Mouse (Mus musculus) lung, postnatal 10 days (tissue): ENCODE data around the gene Adap1.

ENCODE experiments used
- DNase-seq: peaks from one replicate; pipeline ENCODE4 v3.0.0; 2021

The Adap1 gene

GRCm38 (mm10) chr5:139320424-139320823 is 5.0 kb downstream of the Adap1 start:
- no peak for DNase-seq

- DNase-seq = no peak
Measured at GRCm38 (mm10) chr5:139317751-139318504, 7.5 kb downstream of the Adap1 start.

- peak; percentile 34 for DNase-seq
Measured at GRCm38 (mm10) chr5:139316982-139317675, 8.3 kb downstream of the Adap1 start.

GRCm38 (mm10) chr5:139314941-139315642 is 10.3 kb downstream of the Adap1 start:
- DNase-seq = no peak

- DNase-seq = no peak
Measured at GRCm38 (mm10) chr5:139313536-139313935, 11.9 kb downstream of the Adap1 start.

- DNase-seq = no peak
Measured at GRCm38 (mm10) chr5:139311822-139312221, 13.6 kb downstream of the Adap1 start.

GRCm38 (mm10) chr5:139310477-139310876 is 14.9 kb downstream of the Adap1 start:
- no peak for DNase-seq

GRCm38 (mm10) chr5:139309946-139310345 is 15.5 kb downstream of the Adap1 start:
- DNase-seq = no peak

GRCm38 (mm10) chr5:139303646-139304061 is 21.8 kb downstream of the Adap1 start:
- no peak for DNase-seq

- no peak for DNase-seq
Measured at GRCm38 (mm10) chr5:139302101-139302500, 23.3 kb downstream of the Adap1 start.

- no peak for DNase-seq
Measured at GRCm38 (mm10) chr5:139297745-139298144, 27.7 kb downstream of the Adap1 start.

GRCm38 (mm10) chr5:139297092-139297491 is 28.3 kb downstream of the Adap1 start:
- DNase-seq = no peak

- DNase-seq = no peak
Measured at GRCm38 (mm10) chr5:139294089-139294488, 31.3 kb downstream of the Adap1 start.

- DNase-seq = no peak
Measured at GRCm38 (mm10) chr5:139291811-139292560, 33.4 kb downstream of the Adap1 start.

GRCm38 (mm10) chr5:139290467-139291259 is 34.8 kb downstream of the Adap1 start:
- DNase-seq = no peak

GRCm38 (mm10) chr5:139288591-139288990 is 36.8 kb downstream of the Adap1 start:
- no peak for DNase-seq

GRCm38 (mm10) chr5:139287787-139288186 is 37.6 kb downstream of the Adap1 start:
- no peak for DNase-seq

GRCm38 (mm10) chr5:139287099-139287498 is 38.3 kb downstream of the Adap1 start:
- no peak for DNase-seq

GRCm38 (mm10) chr5:139286142-139286941 is 39.1 kb downstream of the Adap1 start:
- DNase-seq = peak; percentile 60

GRCm38 (mm10) chr5:139285383-139286067 is 39.9 kb downstream of the Adap1 start:
- no peak for DNase-seq
